Mouse (Mus musculus) Muller cell, postnatal 12 days (primary cell): Measurements from ENCODE around the gene Kdm6b.

Experiments used
- DNase-seq: peaks from one replicate; pipeline ENCODE4 v3.0.0-alpha.2; 2015; ENCODE audit errors: inconsistent ontology term

Kdm6b gene

DNA sequence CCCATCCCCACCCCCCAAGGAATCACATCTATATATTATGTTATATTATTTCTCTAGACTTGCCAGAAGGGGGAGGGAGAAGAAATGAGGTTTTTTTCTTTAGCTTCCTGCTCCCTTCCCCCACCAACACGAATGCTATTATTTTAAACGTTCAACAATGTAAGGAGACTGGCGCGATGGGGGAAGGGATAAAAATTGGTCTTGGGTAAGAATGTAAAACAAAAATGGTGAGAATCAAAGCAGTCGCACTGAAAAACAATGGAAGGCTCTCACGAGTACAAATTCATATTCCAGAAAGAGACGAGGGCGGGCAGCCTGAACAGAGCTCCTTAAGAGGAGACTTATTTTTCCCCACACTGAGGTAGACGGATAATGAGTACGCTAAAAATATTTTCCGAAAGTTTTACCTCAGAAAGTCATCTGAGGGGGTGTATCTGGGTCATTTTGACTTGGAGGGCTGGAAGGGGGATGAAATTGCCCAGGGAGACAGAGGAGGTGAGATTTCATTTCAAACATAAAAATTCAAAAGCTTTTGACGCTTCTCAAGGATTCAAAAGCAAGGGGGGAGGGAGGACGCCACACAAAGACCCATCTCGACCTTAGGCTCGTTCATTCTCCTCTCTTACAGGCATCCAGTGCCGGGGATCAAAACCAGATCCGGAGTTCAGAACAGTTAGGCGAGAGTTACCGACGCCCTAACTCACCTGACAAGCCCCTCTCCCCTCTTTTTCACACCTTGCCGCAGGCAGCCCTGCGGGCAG, 46.4 kb downstream of the Kdm6b start:
- peak; percentile 32 for DNase-seq

- peak; percentile 97 for DNase-seq
Observed at GRCm38 (mm10) chr11:69366157-69366854, 47.2 kb downstream of the Kdm6b start.

DNA sequence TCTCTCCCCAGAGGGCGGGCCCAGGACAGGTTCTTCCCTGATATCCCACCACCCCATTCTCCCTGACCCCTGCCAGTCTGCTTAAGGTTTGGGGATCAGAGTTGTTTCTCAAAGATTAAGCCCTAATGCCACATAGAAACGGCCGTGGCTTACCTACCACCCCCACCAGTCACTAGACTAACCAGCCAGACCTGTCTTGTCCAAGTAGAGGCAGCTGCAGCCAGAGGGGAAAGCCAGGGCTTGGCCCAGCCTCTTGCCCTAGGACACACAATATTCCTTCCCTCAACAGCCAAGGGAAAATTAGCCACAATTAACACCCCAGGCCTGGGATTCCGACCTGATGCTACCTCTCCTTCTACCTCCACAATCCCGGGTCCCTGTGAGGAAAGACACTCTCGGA, 47.8 kb downstream of the Kdm6b start:
- DNase-seq: no peak

DNA sequence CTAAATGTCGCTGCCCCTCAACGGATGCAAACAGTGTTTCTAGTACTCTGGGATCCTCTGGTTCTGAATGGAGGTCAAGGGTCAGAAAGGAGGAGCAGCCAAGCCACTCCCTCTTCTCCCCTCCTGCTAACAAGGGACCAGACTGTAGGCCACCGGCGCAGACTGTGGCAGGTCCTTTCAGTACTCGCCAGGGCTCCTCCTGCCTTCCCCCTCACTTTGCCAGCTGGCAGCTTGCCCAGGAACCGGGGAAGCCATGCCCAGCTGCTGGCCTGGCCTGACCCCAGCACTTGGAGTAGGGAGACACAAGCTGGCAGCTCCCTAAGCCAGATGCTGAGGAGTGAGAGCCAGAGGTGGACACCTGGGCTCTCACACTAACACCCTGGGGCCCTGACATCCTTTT, 48.6 kb downstream of the Kdm6b start:
- DNase-seq: peak; percentile 96

DNA sequence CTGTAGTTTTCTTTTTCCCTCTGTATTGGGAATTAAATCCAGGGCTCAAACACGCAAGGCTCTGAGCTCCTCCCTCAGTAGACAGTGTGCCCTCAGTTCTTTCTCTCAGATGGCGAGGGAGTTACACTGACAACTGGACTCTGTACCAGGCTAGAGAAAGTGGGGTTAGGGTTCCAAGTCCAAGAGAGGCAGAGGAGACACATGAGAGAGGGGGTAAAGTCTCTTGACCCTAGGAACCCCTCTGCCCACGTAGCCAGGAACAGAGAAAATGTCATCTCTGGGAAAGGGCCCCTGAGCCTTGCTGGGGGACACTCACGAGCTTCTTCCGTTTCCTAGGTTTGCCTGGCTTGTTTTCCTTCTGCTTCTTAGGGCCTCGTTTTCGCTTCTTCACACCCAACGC, 49.1 kb downstream of the Kdm6b start:
- DNase-seq: no peak

GRCm38 (mm10) chr11:69362479-69362878, 51.0 kb downstream of the Kdm6b start:
- peak; percentile 49 for DNase-seq

- no peak for DNase-seq
Observed at GRCm38 (mm10) chr11:69362021-69362420, 51.5 kb downstream of the Kdm6b start.

- no peak for DNase-seq
Observed at GRCm38 (mm10) chr11:69357690-69358089, 55.8 kb downstream of the Kdm6b start.

- DNase-seq: no peak
Observed at GRCm38 (mm10) chr11:69356544-69356943, 56.9 kb downstream of the Kdm6b start.
